Mouse (Mus musculus): ENCODE data around the gene Ppp2r5b. TPM values are rescaled to one million over a fixed set of nuclear protein-coding genes. Genes with fewer than 3 reads are reported as not detected.

Ppp2r5b gene
- polyA plus RNA-seq, 1 experiment from 2014 or later: 52.4 TPM

- peaks cover 5% of the 10 kb centered on the region; the same call in 1 of the 2 replicates for H3K4me1 ChIP-seq
- no peaks in the 10 kb centered on the region for H3K27me3 ChIP-seq
- ATAC-seq (ENCODE audit: low FRiP score): no peak
- peaks cover 47% of the 10 kb centered on the region for H3K36me3 ChIP-seq (replicated peaks)
- H3K9me3 ChIP-seq: no peaks in the 10 kb centered on the region
- H3K9ac ChIP-seq: no peak overlapping the region
- H3K4me3 ChIP-seq (replicated peaks): no peak overlapping the region
- H3K4me2 ChIP-seq: no peak overlapping the region
- WGBS: 93% methylated on average over 14 of the region's 14 CpGs
- H3K27ac ChIP-seq: no peak overlapping the region
These were observed 8.9 kb downstream of the Ppp2r5b start for GRCm38 (mm10) chr19:6226763-6227162.

GRCm38 (mm10) chr19:6226135-6226534 is 9.5 kb downstream of the Ppp2r5b start, which contains the start of gene Gpha2:
Gene Gpha2 (plus strand): TSS chr19:6226380.
- H3K4me2 ChIP-seq: no peak within 1 kb of the TSS
- H3K9me3 ChIP-seq: no peaks in the 10 kb centered on the region
- H3K36me3 ChIP-seq (replicated peaks): peaks cover 41% of the 10 kb centered on the region
- no peak within 1 kb of the TSS for H3K4me3 ChIP-seq (replicated peaks)
- WGBS: 14% methylated on average over 2 of the region's 2 CpGs
- peaks cover 5% of the 10 kb centered on the region; the same call in 1 of the 2 replicates for H3K4me1 ChIP-seq
- peak within 1 kb of the TSS; percentile 6; the same call in 1 of the 2 replicates for H3K27ac ChIP-seq
- no peak for ATAC-seq (ENCODE audit: low FRiP score)
- no peaks in the 10 kb centered on the region for H3K27me3 ChIP-seq
- H3K9ac ChIP-seq: no peak within 1 kb of the TSS

GRCm38 (mm10) chr19:6218606-6219005 is 17.1 kb downstream of the Ppp2r5b start:
- Histone ChIP-seq H3K4me3 (replicated peaks) (no peak overlapping the region), H3K9ac (no peak overlapping the region), H3K4me1 (no peaks in the 10 kb centered on the region), H3K27ac (no peak overlapping the region), H3K4me2 (no peak overlapping the region), H3K9me3 (no peaks in the 10 kb centered on the region), H3K27me3 (no peaks in the 10 kb centered on the region), H3K36me3 (replicated peaks) (no peaks in the 10 kb centered on the region)
- WGBS: 78% methylated on average over 6 of the region's 6 CpGs
- ATAC-seq (ENCODE audit: low FRiP score): no peak

- Histone ChIP-seq H3K9me3 (no peaks in the 10 kb centered on the region), H3K4me1 (no peaks in the 10 kb centered on the region), H3K27me3 (no peaks in the 10 kb centered on the region), H3K27ac (no peak overlapping the region), H3K4me2 (no peak overlapping the region), H3K4me3 (replicated peaks) (no peak overlapping the region), H3K9ac (no peak overlapping the region), H3K36me3 (replicated peaks) (no peaks in the 10 kb centered on the region)
- 89% methylated on average over 6 of the region's 6 CpGs for WGBS
- no peak for ATAC-seq (ENCODE audit: low FRiP score)
These were observed 19.5 kb downstream of the Ppp2r5b start for GRCm38 (mm10) chr19:6216046-6216705.

GRCm38 (mm10) chr19:6206716-6207115 is 29.0 kb downstream of the Ppp2r5b start:
- H3K9me3 ChIP-seq: no peaks in the 10 kb centered on the region
- no peak overlapping the region for H3K9ac ChIP-seq
- H3K4me1 ChIP-seq: no peaks in the 10 kb centered on the region
- H3K4me3 ChIP-seq (replicated peaks): no peak overlapping the region
- no peak for ATAC-seq (ENCODE audit: low FRiP score)
- 75% methylated on average over 5 of the region's 5 CpGs for WGBS
- no peaks in the 10 kb centered on the region for H3K36me3 ChIP-seq (replicated peaks)
- H3K27ac ChIP-seq: no peak overlapping the region
- H3K4me2 ChIP-seq: no peak overlapping the region
- no peaks in the 10 kb centered on the region for H3K27me3 ChIP-seq

GRCm38 (mm10) chr19:6204265-6204664 is 31.4 kb downstream of the Ppp2r5b start:
- no peak overlapping the region for H3K4me3 ChIP-seq (replicated peaks)
- H3K4me1 ChIP-seq: no peaks in the 10 kb centered on the region
- H3K27ac ChIP-seq: no peak overlapping the region
- no peak overlapping the region for H3K4me2 ChIP-seq
- 77% methylated on average over 2 of the region's 2 CpGs for WGBS
- no peaks in the 10 kb centered on the region for H3K27me3 ChIP-seq
- H3K9me3 ChIP-seq: no peaks in the 10 kb centered on the region
- ATAC-seq (ENCODE audit: low FRiP score): no peak
- no peaks in the 10 kb centered on the region for H3K36me3 ChIP-seq (replicated peaks)
- no peak overlapping the region for H3K9ac ChIP-seq

GRCm38 (mm10) chr19:6184131-6184530 is 51.5 kb downstream of the Ppp2r5b start, which contains the start of gene Majin:
Gene Majin (plus strand): TSS chr19:6184388.
- Histone ChIP-seq H3K36me3 (replicated peaks) (no peaks in the 10 kb centered on the region), H3K9ac (no peak within 1 kb of the TSS), H3K27me3 (no peaks in the 10 kb centered on the region; the same call in 1 of the 2 replicates), H3K4me2 (no peak within 1 kb of the TSS), H3K4me1 (peaks cover 4% of the 10 kb centered on the region; the same call in 1 of the 2 replicates), H3K27ac (no peak within 1 kb of the TSS), H3K4me3 (replicated peaks) (no peak within 1 kb of the TSS), H3K9me3 (no peaks in the 10 kb centered on the region)
- WGBS: 91% methylated on average over 23 of the region's 23 CpGs
- ATAC-seq (ENCODE audit: low FRiP score): no peak

- H3K27me3 ChIP-seq: no peaks in the 10 kb centered on the region; the same call in 1 of the 2 replicates
- H3K4me2 ChIP-seq: no peak overlapping the region
- ATAC-seq (ENCODE audit: low FRiP score): no peak
- no peaks in the 10 kb centered on the region for H3K9me3 ChIP-seq
- no peak overlapping the region for H3K9ac ChIP-seq
- peaks cover 4% of the 10 kb centered on the region; the same call in 1 of the 2 replicates for H3K4me1 ChIP-seq
- no peaks in the 10 kb centered on the region for H3K36me3 ChIP-seq (replicated peaks)
- 20% methylated on average over 3 of the region's 3 CpGs for WGBS
- H3K4me3 ChIP-seq (replicated peaks): no peak overlapping the region
- no peak overlapping the region for H3K27ac ChIP-seq
These were observed 53.1 kb downstream of the Ppp2r5b start for GRCm38 (mm10) chr19:6182534-6182933.

GRCm38 (mm10) chr19:6181629-6182028 is 54.0 kb downstream of the Ppp2r5b start:
- Histone ChIP-seq H3K4me3 (replicated peaks) (no peak overlapping the region), H3K36me3 (replicated peaks) (no peaks in the 10 kb centered on the region), H3K4me1 (peaks cover 4% of the 10 kb centered on the region; the same call in 1 of the 2 replicates), H3K9ac (no peak overlapping the region), H3K9me3 (no peaks in the 10 kb centered on the region), H3K27ac (no peak overlapping the region), H3K27me3 (no peaks in the 10 kb centered on the region; the same call in 1 of the 2 replicates), H3K4me2 (no peak overlapping the region)
- no peak for ATAC-seq (ENCODE audit: low FRiP score)
- WGBS: 32% methylated on average over 5 of the region's 5 CpGs

- Histone ChIP-seq H3K36me3 (replicated peaks) (no peaks in the 10 kb centered on the region), H3K9me3 (no peaks in the 10 kb centered on the region), H3K27me3 (no peaks in the 10 kb centered on the region; the same call in 1 of the 2 replicates), H3K4me2 (no peak overlapping the region), H3K27ac (no peak overlapping the region), H3K4me1 (peaks cover 4% of the 10 kb centered on the region), H3K9ac (no peak overlapping the region), H3K4me3 (replicated peaks) (no peak overlapping the region)
- 90% methylated on average over 6 of the region's 6 CpGs for WGBS
- ATAC-seq (ENCODE audit: low FRiP score): no peak
These were observed 56.9 kb downstream of the Ppp2r5b start for GRCm38 (mm10) chr19:6178775-6179174.

MicroRNA genes within 50 kb of the gene (microRNA counts, 519-probe panel; counts per million panel counts)
- not detected for microRNA mmu-miR-192

Small RNAs within 50 kb of the gene (microRNA-seq; reads per million reads assigned to microRNA genes)
- 97.8 reads per million, percentile 48 among the genes with 10 or more reads in this experiment for gene Mir192
- 85.9 reads per million, percentile 47 among the genes with 10 or more reads in this experiment for gene Mir194-2

Other genes with a start within 250 kb of the Ppp2r5b start
- gene Slc22a20, start 249.7 kb downstream of the Ppp2r5b start, polyA plus RNA-seq (2016; fragmentation: Nextera tagmentation; extraction: Ambion mirVana): not detected in 2 replicates
- 2.0 and 3.2 TPM in 2 replicates for gene Capn1, start 220.0 kb downstream of the Ppp2r5b start, polyA plus RNA-seq (2016; fragmentation: Nextera tagmentation; extraction: Ambion mirVana)
- gene Syvn1, start 189.3 kb downstream of the Ppp2r5b start, polyA plus RNA-seq (2016; fragmentation: Nextera tagmentation; extraction: Ambion mirVana): 26.4 and 31.3 TPM in 2 replicates
- 74.7 and 76.7 TPM in 2 replicates for gene Mrpl49, start 178.1 kb downstream of the Ppp2r5b start, polyA plus RNA-seq (2016; fragmentation: Nextera tagmentation; extraction: Ambion mirVana)
- gene Fau, start 178.0 kb downstream of the Ppp2r5b start, polyA plus RNA-seq (2016; fragmentation: Nextera tagmentation; extraction: Ambion mirVana): 652 and 668 TPM in 2 replicates
- 30.8 and 35.4 TPM in 2 replicates for gene Znhit2, start 174.7 kb downstream of the Ppp2r5b start, polyA plus RNA-seq (2016; fragmentation: Nextera tagmentation; extraction: Ambion mirVana)
- gene Tm7sf2, start 167.5 kb downstream of the Ppp2r5b start, polyA plus RNA-seq (2016; fragmentation: Nextera tagmentation; extraction: Ambion mirVana): 31.7 and 32.8 TPM in 2 replicates
- gene Vps51, start 158.6 kb downstream of the Ppp2r5b start, polyA plus RNA-seq (2016; fragmentation: Nextera tagmentation; extraction: Ambion mirVana): 66.0 and 70.8 TPM in 2 replicates
- gene Tmem262, start 155.8 kb downstream of the Ppp2r5b start, polyA plus RNA-seq (2016; fragmentation: Nextera tagmentation; extraction: Ambion mirVana): not detected in 2 replicates
- gene Gm28374, start 153.6 kb downstream of the Ppp2r5b start, polyA plus RNA-seq (2016; fragmentation: Nextera tagmentation; extraction: Ambion mirVana): 2.0 and 2.4 TPM in 2 replicates
- gene Zfpl1, start 150.9 kb downstream of the Ppp2r5b start, polyA plus RNA-seq (2016; fragmentation: Nextera tagmentation; extraction: Ambion mirVana): 66.1 and 74.9 TPM in 2 replicates
- 54.5 and 57.4 TPM in 2 replicates for gene Cdca5, start 150.9 kb downstream of the Ppp2r5b start, polyA plus RNA-seq (2016; fragmentation: Nextera tagmentation; extraction: Ambion mirVana)
- 0.42 and 0.62 TPM in 2 replicates for gene AC131692.1, start 141.5 kb downstream of the Ppp2r5b start, polyA plus RNA-seq (2016; fragmentation: Nextera tagmentation; extraction: Ambion mirVana)
- gene Naaladl1, start 130.1 kb downstream of the Ppp2r5b start, polyA plus RNA-seq (2016; fragmentation: Nextera tagmentation; extraction: Ambion mirVana): 0.81 and 1.2 TPM in 2 replicates
- 55.2 and 56.6 TPM in 2 replicates for gene Sac3d1, start 117.2 kb downstream of the Ppp2r5b start, polyA plus RNA-seq (2016; fragmentation: Nextera tagmentation; extraction: Ambion mirVana)
- 24.6 and 26.0 TPM in 2 replicates for gene Snx15, start 107.6 kb downstream of the Ppp2r5b start, polyA plus RNA-seq (2016; fragmentation: Nextera tagmentation; extraction: Ambion mirVana)
- not detected in 2 replicates for gene Batf2, start 94.9 kb downstream of the Ppp2r5b start, polyA plus RNA-seq (2016; fragmentation: Nextera tagmentation; extraction: Ambion mirVana)
- gene Arl2, start 94.3 kb downstream of the Ppp2r5b start, polyA plus RNA-seq (2016; fragmentation: Nextera tagmentation; extraction: Ambion mirVana): 77.4 and 80.5 TPM in 2 replicates
- not detected in 2 replicates for gene Majin, start 51.5 kb downstream of the Ppp2r5b start, polyA plus RNA-seq (2016; fragmentation: Nextera tagmentation; extraction: Ambion mirVana)
- gene Gpha2, start 9.5 kb downstream of the Ppp2r5b start, polyA plus RNA-seq (2016; fragmentation: Nextera tagmentation; extraction: Ambion mirVana): 0.70 and 0.91 TPM in 2 replicates
- 12.0 and 14.2 TPM in 2 replicates for gene Atg2a, start 5.8 kb upstream of the Ppp2r5b start, polyA plus RNA-seq (2016; fragmentation: Nextera tagmentation; extraction: Ambion mirVana)
- gene Ehd1, start 40.9 kb upstream of the Ppp2r5b start, polyA plus RNA-seq (2016; fragmentation: Nextera tagmentation; extraction: Ambion mirVana): 86.6 and 89.0 TPM in 2 replicates
- gene Cdc42bpg, start 70.6 kb upstream of the Ppp2r5b start, polyA plus RNA-seq (2016; fragmentation: Nextera tagmentation; extraction: Ambion mirVana): 0.36 and 0.38 TPM in 2 replicates
- gene Men1, start 99.1 kb upstream of the Ppp2r5b start, polyA plus RNA-seq (2016; fragmentation: Nextera tagmentation; extraction: Ambion mirVana): 97.1 and 107 TPM in 2 replicates
- 14.4 and 15.1 TPM in 2 replicates for gene Map4k2, start 105.3 kb upstream of the Ppp2r5b start, polyA plus RNA-seq (2016; fragmentation: Nextera tagmentation; extraction: Ambion mirVana)
- gene Sf1, start 127.8 kb upstream of the Ppp2r5b start, polyA plus RNA-seq (2016; fragmentation: Nextera tagmentation; extraction: Ambion mirVana): 204 and 221 TPM in 2 replicates
- gene Pygm, start 148.5 kb upstream of the Ppp2r5b start, polyA plus RNA-seq (2016; fragmentation: Nextera tagmentation; extraction: Ambion mirVana): 0.78 and 1.5 TPM in 2 replicates
- gene Rasgrp2, start 163.5 kb upstream of the Ppp2r5b start, polyA plus RNA-seq (2016; fragmentation: Nextera tagmentation; extraction: Ambion mirVana): 13.1 and 15.1 TPM in 2 replicates
- 17.1 and 17.6 TPM in 2 replicates for gene Nrxn2, start 182.9 kb upstream of the Ppp2r5b start, polyA plus RNA-seq (2016; fragmentation: Nextera tagmentation; extraction: Ambion mirVana)